Mouse (Mus musculus) embryonic stem cell, embryonic (primary cell): ENCODE measurements around the gene Bad.

Experiments
- CTCF ChIA-PET, 4 experiments: fragments of 300-600 bp in 2 of 4; fragments of 350-600 bp in 2 of 4; sonication (Branson Sonifier 250); formaldehyde crosslinking; loops; one replicate each; lab custom pipeline; 2022; ENCODE audit warnings: inconsistent platforms in 2 of 4; lab: Charles Lee
- POLR2A ChIA-PET, 4 experiments: fragments of 300-600 bp in 2 of 4; fragments of 350-600 bp in 2 of 4; sonication (Branson Sonifier 250); formaldehyde crosslinking; loops; one replicate each; lab custom pipeline; 2022; ENCODE audit warnings: antibody characterized with exemption in 4 of 4, inconsistent platforms in 1 of 4; lab: Charles Lee

The Bad gene

GRCm38 (mm10) chr19:6922901-6923735, 18.5 kb upstream of the Bad start:
- CTCF ChIA-PET: interaction anchor here (0.5 to 4.7 kb wide), 14 partner anchors 11 to 471 kb away, joined by 3 to 86 read pairs (median 8); partner anchors contain the start of genes Fkbp2 (in 2 of the 4), Bad (in 1 of the 4), Gpr137 (in 1 of the 4) and Kcnk4 (in 1 of the 4)
- POLR2A ChIA-PET: interaction anchor here in 3 of 4 experiments (0.6 to 7.1 kb wide), 38 partner anchors 8 to 1800 kb away, joined by 3 to 58 read pairs (median 5); partner anchors contain the start of genes Bad (in 3 of the 3), Fkbp2 (in 2 of the 3), Gpr137 (in 2 of the 3) and Prdx5 (in 2 of the 3)

DNA sequence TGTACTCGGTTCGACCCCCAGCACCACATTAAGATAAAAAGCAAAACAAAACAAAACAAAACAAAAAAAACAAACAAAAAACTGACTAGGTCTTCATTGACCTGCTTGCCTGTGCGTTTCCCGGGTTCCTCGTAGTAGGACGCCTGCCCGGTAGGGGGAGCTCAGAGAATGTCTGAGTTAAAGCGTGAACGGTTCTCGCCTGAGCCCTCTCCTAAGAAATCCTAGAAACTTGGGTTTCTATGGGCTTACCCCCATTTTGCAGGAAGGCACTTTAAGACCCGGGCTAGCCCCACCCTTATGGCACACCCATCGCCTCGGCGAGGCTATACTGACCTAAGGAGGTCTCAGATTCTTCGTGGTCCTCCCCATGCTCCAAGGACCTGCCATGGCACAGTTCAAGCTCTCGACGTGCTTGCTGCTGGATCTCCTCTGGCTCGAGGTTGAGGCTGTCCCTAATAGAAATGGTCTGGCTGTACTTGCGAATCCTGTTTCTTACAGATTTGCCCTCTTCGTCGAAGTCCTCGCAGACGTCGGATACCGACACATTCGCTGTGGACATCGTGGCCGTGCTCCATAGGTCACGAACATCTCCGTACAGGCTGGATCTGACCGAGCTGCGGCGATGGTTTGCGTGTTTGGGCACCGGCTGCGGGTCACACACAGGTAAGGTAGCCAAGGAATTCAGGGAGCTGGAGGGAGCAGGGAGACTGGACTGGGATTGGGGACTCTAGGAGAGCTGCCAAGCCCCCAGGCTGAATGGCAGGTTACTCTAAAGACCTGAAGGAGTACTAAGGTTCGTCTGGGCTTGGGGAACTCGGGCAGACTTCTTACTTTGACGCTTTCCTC, 17.0 kb upstream of the Bad start:
- CTCF ChIA-PET: interaction anchor here (0.5 to 4.7 kb wide), 23 partner anchors 9 to 1767 kb away, joined by 3 to 86 read pairs (median 6); partner anchors contain the start of genes Kcnk4 (in 3 of the 4), Bad (in 2 of the 4) and Gpr137 (in 2 of the 4)
- POLR2A ChIA-PET: interaction anchor here in 3 of 4 experiments (0.8 to 7.1 kb wide), 18 partner anchors 9 to 115 kb away, joined by 3 to 58 read pairs (median 4); partner anchors contain the start of genes Bad (in 2 of the 3), Fkbp2 (in 2 of the 3), Gpr137 (in 2 of the 3) and Kcnk4 (in 2 of the 3)

DNA sequence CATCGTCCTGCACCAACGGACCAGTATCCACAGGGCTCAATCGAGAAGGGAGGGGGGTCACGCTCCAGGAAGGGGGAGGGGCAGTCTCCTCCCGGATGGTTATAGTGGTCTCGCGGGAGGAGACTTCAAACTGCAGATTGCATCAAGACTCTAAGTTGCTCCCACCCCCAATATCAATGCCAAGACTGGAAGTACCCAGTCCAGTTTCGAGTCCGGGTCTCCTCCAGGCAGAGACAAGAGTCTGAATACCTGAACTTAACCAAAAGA, 16.4 kb upstream of the Bad start, which contains the start of gene Catsperz:
Gene Catsperz, minus strand, starts transcription at position 74 of the 267 bp plus-strand sequence.
- CTCF ChIA-PET: interaction anchor here (0.5 to 4.7 kb wide), 14 partner anchors 9 to 1767 kb away, joined by 3 to 86 read pairs (median 8); partner anchors contain the start of genes Bad (in 2 of the 4), Gpr137 (in 2 of the 4) and Kcnk4 (in 1 of the 4)
- POLR2A ChIA-PET: interaction anchor here in 3 of 4 experiments (1.2 to 7.1 kb wide), 7 partner anchors 9 to 114 kb away, joined by 3 to 43 read pairs (median 6); partner anchors contain the start of genes Bad (in 1 of the 3), Fkbp2 (in 1 of the 3), Gpr137 (in 1 of the 3) and Kcnk4 (in 1 of the 3)

DNA sequence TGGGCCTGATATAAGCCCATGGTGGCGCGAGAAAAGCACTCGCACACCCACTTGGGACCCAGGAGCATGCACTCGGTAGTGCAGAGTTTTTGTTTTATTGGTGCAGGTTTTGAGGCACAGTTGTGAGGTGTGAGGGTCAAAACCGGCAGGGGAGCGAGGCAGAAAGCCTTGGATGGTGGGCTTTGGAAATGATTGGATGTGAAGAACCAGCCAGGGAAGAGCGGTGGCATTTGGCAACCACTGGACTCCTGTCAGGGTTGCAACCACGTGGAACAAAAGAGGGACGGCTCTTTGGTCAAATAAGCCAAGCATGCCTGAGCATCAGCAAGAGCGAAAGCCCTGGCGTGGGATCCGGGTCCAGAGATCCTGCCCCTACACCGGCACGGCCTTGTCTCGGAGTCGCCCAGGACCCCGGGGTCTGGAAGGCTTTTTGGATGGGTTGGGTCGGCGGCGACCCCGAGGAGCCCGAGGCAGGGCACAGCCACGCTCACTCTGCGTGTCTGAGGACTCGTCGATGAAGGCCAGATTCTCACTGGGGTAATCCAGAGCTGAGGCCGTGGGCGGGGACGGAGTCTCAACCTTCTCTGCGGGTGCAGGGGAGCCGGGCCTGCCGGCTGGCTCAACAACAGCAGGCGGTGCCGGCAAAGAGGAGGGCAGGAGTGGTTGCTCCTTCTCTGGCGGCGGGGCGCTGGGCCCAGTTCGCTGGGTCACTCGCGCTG, 15.9 kb upstream of the Bad start:
- CTCF ChIA-PET: interaction anchor here in 2 of 4 experiments (0.5 to 4.7 kb wide), 11 partner anchors 8 to 95 kb away, joined by 3 to 86 read pairs (median 6); partner anchors contain the start of genes Bad (in 2 of the 2), Gpr137 (in 2 of the 2), Kcnk4 (in 1 of the 2) and Prdx5 (in 1 of the 2)

GRCm38 (mm10) chr19:6926559-6927255, 15.0 kb upstream of the Bad start:
- ChIA-PET CTCF (interaction anchor here in 2 of 4 experiments (0.5 to 1.0 kb wide), 4 partner anchors 9 to 53 kb away, joined by 3 to 4 read pairs (median 3); partner anchors contain the start of gene Prdx5 (in 1 of the 2)), POLR2A (interaction anchor here in 2 of 4 experiments (0.7 to 1.4 kb wide), 5 partner anchors 14 to 114 kb away, joined by 3 to 4 read pairs (median 3); partner anchors contain the start of genes Trmt112 (in 2 of the 2), Bad (in 1 of the 2) and Prdx5 (in 1 of the 2))

More for the DNA sequence above, 15.9 kb upstream of the Bad start:
- POLR2A ChIA-PET: interaction anchor here in 3 of 4 experiments (0.7 to 2.1 kb wide), 8 partner anchors 8 to 115 kb away, joined by 3 to 9 read pairs (median 3); partner anchors contain the start of genes Trmt112 (in 2 of the 3), Bad (in 1 of the 3), Fkbp2 (in 1 of the 3) and Gpr137 (in 1 of the 3)

- CTCF ChIA-PET: interaction anchor here in 3 of 4 experiments (0.6 to 1.7 kb wide), 4 partner anchors 8 to 92 kb away, joined by 3 to 6 read pairs (median 4); no protein-coding TSS in a partner anchor
- POLR2A ChIA-PET: interaction anchor here in 3 of 4 experiments (0.7 to 1.9 kb wide), 5 partner anchors 14 to 64 kb away, joined by 3 to 8 read pairs (median 4); partner anchors contain the start of genes Bad (in 1 of the 3), Dnajc4 (in 1 of the 3), Gpr137 (in 1 of the 3) and Trmt112 (in 1 of the 3)
Measured at GRCm38 (mm10) chr19:6928080-6928479, 13.6 kb upstream of the Bad start.

- ChIA-PET CTCF (interaction anchor here in 1 of 4 experiments (1.2 to 6.1 kb wide), 4 partner anchors 8 to 48 kb away, joined by 3 to 86 read pairs (median 6); partner anchors contain the start of genes Bad, Catsperz and Esrra), POLR2A (interaction anchor here in 3 of 4 experiments (0.7 to 3.8 kb wide), 10 partner anchors 9 to 21 kb away, joined by 3 to 23 read pairs (median 6); partner anchors contain the start of genes Bad (in 2 of the 3), Esrra (in 2 of the 3), Gpr137 (in 1 of the 3) and Prdx5 (in 1 of the 3))
Measured at GRCm38 (mm10) chr19:6931002-6931401, 10.7 kb upstream of the Bad start.

DNA sequence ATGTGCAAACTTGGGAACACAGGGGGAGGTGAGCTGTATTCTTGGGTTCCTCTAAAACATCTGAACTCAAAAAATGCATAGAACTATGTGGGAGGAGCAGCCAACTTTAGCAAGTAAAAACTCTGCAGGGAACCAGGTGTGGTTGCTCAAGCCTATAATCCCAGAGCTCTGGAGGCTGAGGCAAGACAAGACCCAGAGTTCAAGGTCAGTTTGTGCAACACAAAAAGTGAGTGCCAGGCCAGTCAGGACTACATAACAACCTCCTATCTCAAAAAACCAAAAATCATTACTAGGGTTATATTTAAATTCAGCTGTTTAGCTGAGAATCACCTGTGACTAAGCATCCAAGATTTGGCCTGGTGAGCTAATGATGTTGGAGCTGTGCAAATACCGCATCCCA, 9.6 kb upstream of the Bad start:
- POLR2A ChIA-PET: interaction anchor here in 3 of 4 experiments (0.6 to 3.8 kb wide), 17 partner anchors 9 to 344 kb away, joined by 3 to 23 read pairs (median 4); partner anchors contain the start of genes Bad (in 3 of the 3), Esrra (in 2 of the 3), Gpr137 (in 2 of the 3) and Nudt22 (in 1 of the 3)
- CTCF ChIA-PET: interaction anchor here in 1 of 4 experiments (1.2 to 6.1 kb wide), 4 partner anchors 9 to 47 kb away, joined by 3 to 86 read pairs (median 6); partner anchors contain the start of genes Bad, Catsperz and Esrra

- ChIA-PET POLR2A (interaction anchor here in 2 of 4 experiments (0.9 to 3.8 kb wide), 9 partner anchors 8 to 107 kb away, joined by 3 to 23 read pairs (median 5); partner anchors contain the start of genes Bad (in 2 of the 2), Gpr137 (in 2 of the 2), Esrra (in 1 of the 2) and Stip1 (in 1 of the 2)), CTCF (interaction anchor here in 1 of 4 experiments (1.1 to 6.1 kb wide), 2 partner anchors 10 to 18 kb away, joined by 4 to 86 read pairs; partner anchors contain the start of genes Catsperz and Esrra)
Measured at GRCm38 (mm10) chr19:6933102-6933435, 8.6 kb upstream of the Bad start.

GRCm38 (mm10) chr19:6933436-6934194, 8.0 kb upstream of the Bad start:
- ChIA-PET POLR2A (interaction anchor here in 2 of 4 experiments (0.8 to 3.8 kb wide), 14 partner anchors 8 to 106 kb away, joined by 3 to 23 read pairs (median 6); partner anchors contain the start of genes Bad (in 2 of the 2), Esrra (in 2 of the 2), Gpr137 (in 2 of the 2) and Catsperz (in 1 of the 2)), CTCF (interaction anchor here in 3 of 4 experiments (0.7 to 6.1 kb wide), 7 partner anchors 9 to 455 kb away, joined by 3 to 86 read pairs (median 4); partner anchors contain the start of genes Esrra (in 3 of the 3) and Catsperz (in 1 of the 3))

- ChIA-PET CTCF (interaction anchor here (0.5 to 6.1 kb wide), 14 partner anchors 10 to 454 kb away, joined by 3 to 86 read pairs (median 6); partner anchors contain the start of genes Esrra (in 3 of the 4) and Catsperz (in 1 of the 4)), POLR2A (interaction anchor here in 3 of 4 experiments (0.6 to 3.8 kb wide), 21 partner anchors 8 to 661 kb away, joined by 3 to 23 read pairs (median 4); partner anchors contain the start of genes Esrra (in 2 of the 3), Bad (in 1 of the 3), Catsperz (in 1 of the 3) and Ccdc88b (in 1 of the 3))
Measured at GRCm38 (mm10) chr19:6934195-6934977, 7.3 kb upstream of the Bad start, which contains the start of gene Kcnk4. Gene Kcnk4 (minus strand): TSS chr19:6934515.

- POLR2A ChIA-PET: interaction anchor here (0.6 to 1.9 kb wide), 12 partner anchors 11 to 587 kb away, joined by 3 to 8 read pairs (median 3); partner anchors contain the start of gene Esrra (in 1 of the 4)
- CTCF ChIA-PET: interaction anchor here (0.5 to 6.1 kb wide), 72 partner anchors 8 to 1767 kb away, joined by 3 to 86 read pairs (median 4); partner anchors contain the start of genes Catsperz (in 3 of the 4), Esrra (in 3 of the 4), Trmt112 (in 2 of the 4) and Fkbp2 (in 1 of the 4)
Measured at GRCm38 (mm10) chr19:6936299-6936698, 5.4 kb upstream of the Bad start.
